Mouse (Mus musculus) testis, adult 2 months (tissue): ENCODE results near the gene Nrg4. TPM values are rescaled to one million over a fixed set of nuclear protein-coding genes. Genes with fewer than 3 reads are reported as not detected.
"Not testable (repeated sequence)": the region's sequence is repeated elsewhere in the genome, so short reads cannot be mapped to it uniquely, and the experiment has no call there.

Source experiments
- H3K27ac ChIP-seq: fragments of 200-500 bp; 2 replicates; pipeline ENCODE4 v1.5.1; 2012; ENCODE audit warnings: low read depth, low read length; ENCODE audit not compliant: control insufficient read depth, insufficient read depth
- H3K27me3 ChIP-seq: fragments of 200-500 bp; 2 replicates; pipeline ENCODE4 v1.6.1; 2012; ENCODE audit warnings: mild to moderate bottlenecking, low read length, moderate library complexity; ENCODE audit not compliant: control insufficient read depth, insufficient read depth
- H3K36me3 ChIP-seq: fragments of 200-500 bp; 2 replicates; pipeline ENCODE4 v1.6.1; 2012; ENCODE audit warnings: mild to moderate bottlenecking, low read length; ENCODE audit not compliant: control insufficient read depth, insufficient read depth
- H3K4me1 ChIP-seq: fragments of 200-500 bp; 2 replicates; pipeline ENCODE4 v1.6.1; 2012; ENCODE audit warnings: low read length; ENCODE audit not compliant: control insufficient read depth, insufficient read depth
- H3K4me3 ChIP-seq: fragments of 200-500 bp; 2 replicates; pipeline ENCODE4 v1.5.1; 2012; ENCODE audit warnings: low read depth, mild to moderate bottlenecking, low read length, moderate library complexity, mixed read lengths; ENCODE audit not compliant: control insufficient read depth
- CTCF ChIP-seq: fragments of 200-500 bp; IDR thresholded peaks from 2 replicates; pipeline ENCODE4 v1.5.1; 2012; ENCODE audit warnings: low read depth, mild to moderate bottlenecking, inconsistent platforms, low read length, moderate library complexity; ENCODE audit not compliant: control insufficient read depth, insufficient read depth, insufficient replicate concordance
- POLR2A ChIP-seq: fragments of 200-500 bp; IDR thresholded peaks from 2 replicates; pipeline ENCODE4 v1.6.1; 2012; ENCODE audit warnings: low read depth, mild to moderate bottlenecking, inconsistent platforms, low read length, moderate library complexity; ENCODE audit not compliant: control insufficient read depth
- polyA plus RNA-seq: library from polyadenylated mRNA; depleted of rRNA; stranded (reverse); fragments of >200 nt; gene quantifications from 2 replicates; pipeline ENCODE4 v1.2.3, GENCODE M21; 2012

The Nrg4 gene
- polyA plus RNA-seq, 1 experiment: 0.85 TPM

DNA sequence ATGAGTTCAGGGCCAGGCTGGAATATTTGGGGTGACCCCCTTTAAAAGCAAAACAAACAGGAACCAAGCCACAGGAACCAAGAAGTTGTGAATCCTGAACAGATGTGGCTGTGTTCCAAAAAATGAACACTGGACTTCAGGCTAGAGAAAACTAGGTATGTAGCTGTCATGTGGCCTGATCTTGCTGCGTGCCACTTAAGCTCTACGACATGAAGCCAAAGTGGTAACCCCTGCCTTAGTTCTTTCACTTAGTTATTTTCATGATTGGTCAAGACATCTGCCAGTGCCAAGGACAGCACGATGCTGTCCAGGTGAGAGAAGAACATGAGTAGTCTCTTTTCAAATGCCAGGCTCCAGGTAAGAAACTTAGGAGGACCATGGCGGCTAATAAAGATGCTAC is 79.7 kb downstream of the Nrg4 start:
- H3K27ac ChIP-seq: no peak overlapping the region
- H3K4me1 ChIP-seq: no peaks in the 10 kb centered on the region
- H3K36me3 ChIP-seq: no peaks in the 10 kb centered on the region
- H3K27me3 ChIP-seq: no peaks in the 10 kb centered on the region
- H3K4me3 ChIP-seq: no peak overlapping the region
- TF ChIP-seq POLR2A (no peak), CTCF (no peak)

- no peaks in the 10 kb centered on the region for H3K36me3 ChIP-seq
- H3K27me3 ChIP-seq: no peaks in the 10 kb centered on the region
- no peak for TF ChIP-seq POLR2A
- no peak for TF ChIP-seq CTCF
- H3K4me1 ChIP-seq: no peaks in the 10 kb centered on the region
- no peak overlapping the region for H3K4me3 ChIP-seq
- H3K27ac ChIP-seq: no peak overlapping the region
These were observed 80.2 kb downstream of the Nrg4 start for GRCm38 (mm10) chr9:55246440-55246839.

DNA sequence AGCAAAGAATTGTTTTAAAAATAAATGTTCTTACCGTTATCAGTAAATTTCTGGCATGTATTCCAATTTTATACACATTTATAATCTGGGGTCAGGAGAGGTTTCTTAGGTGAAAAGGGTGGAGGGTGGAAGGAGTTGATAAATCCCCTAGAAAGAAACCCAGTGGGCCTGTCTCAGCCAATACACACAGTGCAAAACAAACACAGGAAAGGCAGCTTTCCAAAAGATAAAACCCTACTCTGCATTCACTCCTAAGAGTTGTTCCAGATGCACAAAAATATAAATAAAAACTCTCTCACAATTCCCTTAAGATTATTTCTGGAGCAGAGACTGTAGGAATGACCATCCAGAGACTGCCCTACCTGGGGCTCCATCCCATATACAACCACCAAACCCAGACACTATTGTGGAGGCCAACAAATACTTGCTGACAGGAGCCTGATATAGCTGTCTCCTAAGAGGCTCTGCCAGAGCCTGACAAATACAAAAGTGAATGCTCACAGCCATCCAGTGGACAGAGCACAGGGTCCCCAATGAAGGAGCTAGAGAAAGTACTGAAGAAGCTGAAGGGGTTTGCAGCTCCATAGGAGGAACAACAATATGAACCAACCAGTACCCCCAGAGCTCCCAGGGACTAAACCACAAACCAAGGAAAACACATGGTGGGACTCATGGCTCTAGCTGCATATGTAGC is 81.4 kb downstream of the Nrg4 start:
- not testable (repeated sequence) for H3K36me3 ChIP-seq, H3K27me3 ChIP-seq, H3K27ac ChIP-seq, H3K4me1 ChIP-seq, H3K4me3 ChIP-seq

GRCm38 (mm10) chr9:55244079-55244478 is 82.6 kb downstream of the Nrg4 start:
- H3K4me3 ChIP-seq: no peak overlapping the region
- H3K4me1 ChIP-seq: no peaks in the 10 kb centered on the region
- no peak for TF ChIP-seq POLR2A
- no peak for TF ChIP-seq CTCF
- H3K27me3 ChIP-seq: no peaks in the 10 kb centered on the region
- no peaks in the 10 kb centered on the region for H3K36me3 ChIP-seq
- no peak overlapping the region for H3K27ac ChIP-seq

- no peak overlapping the region for H3K4me3 ChIP-seq
- H3K4me1 ChIP-seq: no peaks in the 10 kb centered on the region
- H3K36me3 ChIP-seq: no peaks in the 10 kb centered on the region
- TF ChIP-seq CTCF: no peak
- no peak for TF ChIP-seq POLR2A
- no peak overlapping the region for H3K27ac ChIP-seq
- no peaks in the 10 kb centered on the region for H3K27me3 ChIP-seq
These were observed 83.4 kb downstream of the Nrg4 start for GRCm38 (mm10) chr9:55243280-55243679.

GRCm38 (mm10) chr9:55241863-55242685 is 84.6 kb downstream of the Nrg4 start:
- Histone ChIP-seq H3K36me3 (no peaks in the 10 kb centered on the region), H3K27me3 (no peaks in the 10 kb centered on the region), H3K4me3 (peak overlapping the region; percentile 53), H3K4me1 (no peaks in the 10 kb centered on the region), H3K27ac (no peak overlapping the region)
- TF ChIP-seq POLR2A (no peak), CTCF (no peak)

GRCm38 (mm10) chr9:55240852-55241251 is 85.8 kb downstream of the Nrg4 start:
- no peaks in the 10 kb centered on the region for H3K36me3 ChIP-seq
- no peaks in the 10 kb centered on the region for H3K4me1 ChIP-seq
- TF ChIP-seq POLR2A (no peak), CTCF (no peak)
- no peak overlapping the region for H3K27ac ChIP-seq
- H3K4me3 ChIP-seq: no peak overlapping the region
- no peaks in the 10 kb centered on the region for H3K27me3 ChIP-seq
